Comparison of ENCODE assay signal across 18 mouse cellular contexts in the genomic region with DNA sequence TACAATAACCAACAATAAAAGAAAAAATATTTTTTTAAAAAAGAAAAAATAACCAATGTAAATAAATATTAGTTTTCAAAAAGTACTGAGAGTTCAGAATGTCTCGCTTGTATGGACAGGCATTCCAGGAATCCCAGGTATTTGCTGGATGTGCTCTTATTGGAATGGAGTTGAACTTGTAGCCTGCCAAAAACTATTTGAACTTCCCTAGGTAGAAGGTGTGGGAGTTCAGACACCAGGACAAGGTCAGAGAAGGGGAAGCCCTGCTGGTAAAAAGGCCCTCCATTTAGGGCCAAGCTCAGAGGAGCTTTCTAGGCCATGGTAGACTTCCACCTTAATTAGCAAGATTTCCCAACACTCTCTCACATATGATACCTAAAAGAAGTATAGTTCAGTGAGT.
"Had no signal": no experiment of that assay in that cellular context is flagged by ENCODE, and none has a peak within 500 bp of the region (broad histone marks: within the 10 kb centered on the region; RNA-seq: fewer than 3 reads in every experiment).

No protein-coding gene starts in this region.

- DNase-seq: lung, embryonic 14.5 days; lung, postnatal 10 days; lung, postnatal 4 days; midbrain, embryonic 14.5 days; retina, postnatal 1 day; right cerebral cortex, adult 18-20 months; right cerebral cortex, postnatal 25 days; right cerebral cortex, postnatal 4 days; spleen, adult 18-20 months; thymus, adult 18-20 months; thymus, postnatal 14 days; thymus, postnatal 36 days had no signal

- H3K9ac ChIP-seq: lung, embryonic 14.5 days; midbrain, embryonic 12.5 days; neural tube, embryonic 13.5 days; neural tube, embryonic 15.5 days had no signal

- H3K9me3 ChIP-seq: midbrain, embryonic 10.5 days; midbrain, embryonic 12.5 days; neural tube, embryonic 13.5 days; neural tube, embryonic 15.5 days had no signal

- H3K4me1 ChIP-seq: midbrain, embryonic 10.5 days; midbrain, embryonic 12.5 days; neural tube, embryonic 13.5 days; neural tube, embryonic 15.5 days had no signal

- ATAC-seq: midbrain, embryonic 16.5 days had no signal

- H3K36me3 ChIP-seq: midbrain, embryonic 10.5 days; midbrain, embryonic 12.5 days; neural tube, embryonic 13.5 days; neural tube, embryonic 15.5 days had no signal

- H3K4me3 ChIP-seq: midbrain, embryonic 10.5 days; midbrain, embryonic 12.5 days; myocyte; neural tube, embryonic 13.5 days; neural tube, embryonic 15.5 days had no signal

- H3K4me2 ChIP-seq: lung, embryonic 14.5 days; midbrain, embryonic 12.5 days; neural tube, embryonic 13.5 days; neural tube, embryonic 15.5 days had no signal

- H3K27ac ChIP-seq: midbrain, embryonic 10.5 days; midbrain, embryonic 12.5 days; neural tube, embryonic 13.5 days; neural tube, embryonic 15.5 days had no signal

- H3K27me3 ChIP-seq: midbrain, embryonic 12.5 days; neural tube, embryonic 13.5 days; neural tube, embryonic 15.5 days had no signal
